Mouse (Mus musculus) MEL (cell line): Measurements from ENCODE around the gene Plxdc2. TPM values are rescaled to one million over a fixed set of nuclear protein-coding genes. Genes with fewer than 3 reads are reported as not detected.

Experiments
- DNase-seq: peaks from one replicate; pipeline ENCODE4 v3.0.0; 2011; ENCODE audit warnings: low read depth, low spot score
- H3K27ac ChIP-seq: 2 replicates; pipeline ENCODE4 v1.5.1; 2012; ENCODE audit warnings: low read depth, mild to moderate bottlenecking, control low read depth, low read length, moderate library complexity; ENCODE audit not compliant: control insufficient read depth
- H3K27me3 ChIP-seq, 2 experiments: fragments of 150-350 bp in 1 of 2; sonication (generic) in 1 of 2; 2 replicates each; pipeline ENCODE4 v1.6.1; 2012; ENCODE audit warnings: low read length in 2 of 2, mild to moderate bottlenecking in 2 of 2, improper control_type of control experiment in 1 of 2, moderate library complexity in 1 of 2; ENCODE audit not compliant: insufficient read depth in 2 of 2, control insufficient read depth in 1 of 2
- H3K36me3 ChIP-seq, 2 experiments: 2 replicates each; pipeline ENCODE4 v1.6.1; 2012 to 2014; ENCODE audit warnings: low read length in 2 of 2, improper control_type of control experiment in 1 of 2, inconsistent platforms in 1 of 2, mild to moderate bottlenecking in 1 of 2; ENCODE audit not compliant: insufficient read depth in 2 of 2, control insufficient read depth in 1 of 2
- H3K4me1 ChIP-seq, 2 experiments: fragments of 150-350 bp in 1 of 2; sonication (generic) in 1 of 2; 2 replicates each; pipeline ENCODE4 v1.6.1; 2012; ENCODE audit warnings: low read length in 2 of 2, improper control_type of control experiment in 1 of 2, mild to moderate bottlenecking in 1 of 2; ENCODE audit not compliant: insufficient read depth in 2 of 2, control insufficient read depth in 1 of 2
- H3K4me3 ChIP-seq, 2 experiments: fragments of 150-350 bp in 1 of 2; sonication (generic) in 1 of 2; 2 replicates each; pipeline ENCODE4 v1.5.1; 2012; ENCODE audit warnings: low read depth in 2 of 2, low read length in 2 of 2, mild to moderate bottlenecking in 2 of 2, moderate library complexity in 2 of 2, control low read depth in 1 of 2, improper control_type of control experiment in 1 of 2; ENCODE audit not compliant: control insufficient read depth in 1 of 2, insufficient read depth in 1 of 2
- H3K79me2 ChIP-seq: 2 replicates; pipeline ENCODE4 v1.6.1; 2012; ENCODE audit warnings: mild to moderate bottlenecking, low read length, moderate library complexity; ENCODE audit not compliant: control insufficient read depth, poor library complexity, insufficient read depth
- H3K9ac ChIP-seq: 2 replicates; pipeline ENCODE4 v1.6.1; 2012; ENCODE audit warnings: low read depth, mild to moderate bottlenecking, control low read depth, low read length, moderate library complexity; ENCODE audit not compliant: control insufficient read depth, poor library complexity, severe bottlenecking
- H3K9me3 ChIP-seq: fragments of 150-350 bp; sonication (generic); replicated peaks from 2 replicates; pipeline ENCODE4 v1.6.1; 2012; ENCODE audit warnings: mild to moderate bottlenecking, low read length, improper control_type of control experiment, moderate library complexity; ENCODE audit not compliant: insufficient read depth
- BHLHE40 ChIP-seq: IDR thresholded peaks from 2 replicates; pipeline ENCODE4 v1.6.1; 2012; ENCODE audit warnings: low read depth, mild to moderate bottlenecking, inconsistent platforms, low read length, improper control_type of control experiment, borderline replicate concordance
- CHD2 ChIP-seq: IDR thresholded peaks from 2 replicates; pipeline ENCODE4 v1.6.1; 2011; ENCODE audit warnings: low read length, improper control_type of control experiment
- CTCF ChIP-seq, 3 experiments: IDR thresholded peaks in 2 of 3; conservative IDR thresholded peaks in 1 of 3; 2 replicates each; pipeline ENCODE4 v1.5.1; 2011 to 2012; ENCODE audit warnings: low read length in 3 of 3, low read depth in 2 of 3, mild to moderate bottlenecking in 2 of 3, improper control_type of control experiment in 1 of 3, inconsistent platforms in 1 of 3, mixed read lengths in 1 of 3, moderate library complexity in 1 of 3; ENCODE audit not compliant: control insufficient read depth in 1 of 3, insufficient read depth in 1 of 3, poor library complexity in 1 of 3, severe bottlenecking in 1 of 3
- E2F4 ChIP-seq: IDR thresholded peaks from 2 replicates; pipeline ENCODE4 v1.6.1; 2011; ENCODE audit warnings: low read depth, low read length, improper control_type of control experiment, borderline replicate concordance
- ELF1 ChIP-seq: IDR thresholded peaks from 2 replicates; pipeline ENCODE4 v1.6.1; 2014; ENCODE audit warnings: low read depth, mild to moderate bottlenecking, inconsistent platforms, low read length, improper control_type of control experiment, moderate library complexity
- EP300 ChIP-seq, 2 experiments: IDR thresholded peaks; 2 replicates each; pipeline ENCODE4 v1.6.1; 2011; ENCODE audit warnings: improper control_type of control experiment in 2 of 2, low read length in 2 of 2, low read depth in 1 of 2, mild to moderate bottlenecking in 1 of 2
- ETS1 ChIP-seq: IDR thresholded peaks from 2 replicates; pipeline ENCODE4 v1.6.1; 2012; ENCODE audit warnings: low read depth, mild to moderate bottlenecking, inconsistent platforms, low read length, improper control_type of control experiment, moderate library complexity
- GATA1 ChIP-seq: IDR thresholded peaks from 2 replicates; pipeline ENCODE4 v1.6.1; 2011; ENCODE audit warnings: low read depth, low read length, improper control_type of control experiment
- HCFC1 ChIP-seq: IDR thresholded peaks from 2 replicates; pipeline ENCODE4 v1.6.1; 2012; ENCODE audit warnings: low read depth, mild to moderate bottlenecking, inconsistent platforms, low read length, improper control_type of control experiment, moderate library complexity
- MAZ ChIP-seq: IDR thresholded peaks from 2 replicates; pipeline ENCODE4 v1.6.1; 2012; ENCODE audit warnings: low read depth, mild to moderate bottlenecking, inconsistent platforms, low read length, improper control_type of control experiment
- MEF2A ChIP-seq: IDR thresholded peaks from 2 replicates; pipeline ENCODE4 v1.6.1; 2014; ENCODE audit warnings: low read depth, mild to moderate bottlenecking, inconsistent platforms, low read length, improper control_type of control experiment; ENCODE audit not compliant: poor library complexity, insufficient replicate concordance, severe bottlenecking; ENCODE audit errors: extremely low read depth
- NELFE ChIP-seq: IDR thresholded peaks from 2 replicates; pipeline ENCODE4 v1.6.1; 2011; ENCODE audit warnings: low read depth, low read length, improper control_type of control experiment
- NRF1 ChIP-seq: IDR thresholded peaks from 2 replicates; pipeline ENCODE4 v1.6.1; 2014; ENCODE audit warnings: low read depth, mild to moderate bottlenecking, inconsistent platforms, low read length, improper control_type of control experiment, moderate library complexity; ENCODE audit not compliant: poor library complexity, insufficient read depth, severe bottlenecking
- POLR2A ChIP-seq, 2 experiments: IDR thresholded peaks; 2 replicates each; pipeline ENCODE4 v1.6.1; 2011 to 2012; ENCODE audit warnings: low read length in 2 of 2, mild to moderate bottlenecking in 2 of 2, control low read depth in 1 of 2, improper control_type of control experiment in 1 of 2, low read depth in 1 of 2, moderate library complexity in 1 of 2; ENCODE audit not compliant: control insufficient read depth in 1 of 2, insufficient read depth in 1 of 2, poor library complexity in 1 of 2
- RAD21 ChIP-seq: IDR thresholded peaks from 2 replicates; pipeline ENCODE4 v1.6.1; 2011; ENCODE audit warnings: mild to moderate bottlenecking, low read depth, low read length, improper control_type of control experiment
- RCOR1 ChIP-seq: IDR thresholded peaks from 2 replicates; pipeline ENCODE4 v1.6.1; 2012; ENCODE audit warnings: low read depth, mild to moderate bottlenecking, inconsistent platforms, low read length, improper control_type of control experiment
- SIN3A ChIP-seq: IDR thresholded peaks from 2 replicates; pipeline ENCODE4 v1.6.1; 2012; ENCODE audit warnings: low read length, improper control_type of control experiment, inconsistent platforms
- TBP ChIP-seq: IDR thresholded peaks from 2 replicates; pipeline ENCODE4 v1.8.0; 2011; ENCODE audit warnings: low read depth, low read length, improper control_type of control experiment
- TCF12 ChIP-seq: IDR thresholded peaks from 2 replicates; pipeline ENCODE4 v1.6.1; 2014; ENCODE audit warnings: low read depth, mild to moderate bottlenecking, inconsistent platforms, low read length, improper control_type of control experiment, moderate library complexity
- UBTF ChIP-seq: IDR thresholded peaks from 2 replicates; pipeline ENCODE4 v1.6.1; 2012; ENCODE audit warnings: low read depth, mild to moderate bottlenecking, inconsistent platforms, low read length, improper control_type of control experiment, moderate library complexity, borderline replicate concordance; ENCODE audit not compliant: insufficient read depth
- USF1 ChIP-seq: IDR thresholded peaks from 2 replicates; pipeline ENCODE4 v1.6.1; 2014; ENCODE audit warnings: low read depth, mild to moderate bottlenecking, inconsistent platforms, low read length, improper control_type of control experiment, moderate library complexity
- USF2 ChIP-seq, 2 experiments: IDR thresholded peaks; 2 replicates each; pipeline ENCODE4 v1.6.1; 2011 to 2012; ENCODE audit warnings: improper control_type of control experiment in 2 of 2, low read length in 2 of 2, borderline replicate concordance in 1 of 2, inconsistent platforms in 1 of 2, low read depth in 1 of 2, mild to moderate bottlenecking in 1 of 2; ENCODE audit not compliant: insufficient read depth in 1 of 2
- ZKSCAN1 ChIP-seq: IDR thresholded peaks from 2 replicates; pipeline ENCODE4 v1.6.1; 2012; ENCODE audit warnings: low read depth, mild to moderate bottlenecking, inconsistent platforms, low read length, improper control_type of control experiment, moderate library complexity
- polyA plus RNA-seq, 2 experiments: library from polyadenylated mRNA; stranded (reverse) in 1 of 2; unstranded in 1 of 2; fragments of >175 nt in 1 of 2; fragments of >200 nt in 1 of 2; gene quantifications; 2 replicates each; pipeline versions ENCODE4 v1.2.1 to v1.2.4; 2012; ENCODE audit warnings: low replicate concordance in 2 of 2, low read depth in 1 of 2; ENCODE audit not compliant: insufficient read length in 2 of 2, insufficient read depth in 1 of 2, missing spikeins in 1 of 2
- total RNA-seq: library from RNA; depleted of rRNA; stranded (reverse); fragments of 300-350 nt; gene quantifications from 2 replicates; pipeline ENCODE4 v1.2.3, GENCODE M21; 2012

Gene Plxdc2
- total and polyA plus RNA-seq, 3 experiments = not detected

DNA sequence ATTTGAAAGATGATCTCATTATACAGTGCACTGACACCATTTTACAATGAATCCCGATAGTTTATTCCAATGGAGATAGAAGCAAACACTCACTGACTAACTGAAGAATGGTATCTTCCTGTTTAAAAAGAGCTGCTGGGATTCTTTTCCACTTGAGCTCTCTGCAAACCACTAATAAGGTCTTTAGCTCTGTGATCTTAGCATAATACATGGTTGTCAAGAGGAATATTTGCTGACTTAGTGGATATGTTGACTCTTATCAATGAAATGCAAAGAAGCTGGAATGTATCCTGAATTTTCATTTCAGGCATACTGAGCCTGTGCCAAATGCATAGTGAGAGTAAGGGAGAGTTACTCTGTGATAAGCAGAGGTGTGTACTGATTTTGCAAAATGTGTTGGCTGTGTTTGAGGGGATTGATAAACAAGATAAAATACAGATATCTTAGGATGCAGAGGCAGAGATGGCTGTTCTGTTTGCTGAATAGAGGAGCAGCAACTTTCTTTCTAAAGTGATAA, 100.2 kb downstream of the Plxdc2 start:
- no peaks in the 10 kb centered on the region for H3K79me2 ChIP-seq
- no peaks in the 10 kb centered on the region for H3K9me3 ChIP-seq
- H3K4me3 ChIP-seq = no peak overlapping the region
- no peaks in the 10 kb centered on the region for H3K4me1 ChIP-seq
- H3K36me3 ChIP-seq = no peaks in the 10 kb centered on the region
- TF ChIP-seq NRF1 (no peak), RAD21 (no peak), UBTF (no peak), GATA1 (no peak), HCFC1 (no peak), ZKSCAN1 (no peak)
- TF ChIP-seq, all 39 proteins: peak for 0
- no peaks in the 10 kb centered on the region for H3K27me3 ChIP-seq
- no peak overlapping the region for H3K9ac ChIP-seq
- no peak overlapping the region for H3K27ac ChIP-seq
- DNase-seq = no peak

DNA sequence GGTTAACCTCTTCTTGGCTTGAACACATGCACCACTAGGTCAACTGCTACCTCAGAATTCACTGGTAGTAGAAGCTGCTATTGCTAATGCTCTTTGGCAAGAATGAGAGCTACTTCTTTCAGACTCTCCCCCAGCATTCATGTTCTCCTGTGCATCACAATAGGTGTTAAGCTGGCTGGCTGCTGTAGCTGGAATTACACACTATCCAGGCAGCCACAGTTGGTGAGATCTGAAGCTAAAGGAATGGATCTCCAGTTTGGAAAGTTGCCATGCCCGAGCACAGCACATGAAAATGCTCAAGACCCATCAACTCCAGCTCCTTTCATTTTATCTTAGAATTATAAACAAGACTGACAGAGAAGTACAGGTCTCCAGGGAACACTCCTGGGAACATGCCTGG, 103.4 kb downstream of the Plxdc2 start:
- no peak overlapping the region for H3K27ac ChIP-seq
- no peaks in the 10 kb centered on the region for H3K36me3 ChIP-seq
- TF ChIP-seq TCF12 (no peak), NRF1 (no peak), CHD2 (no peak), POLR2A (IDR thresholded peaks at IDR 0.05; ENCODE audit: control insufficient read depth in 1 of 2, insufficient read depth in 1 of 2, low read depth in 1 of 2, low read length in 2 of 2, poor library complexity in 1 of 2) (no peak), USF1 (no peak), USF2 (IDR thresholded peaks at IDR 0.05; ENCODE audit: borderline replicate concordance in 1 of 2, insufficient read depth in 1 of 2, low read depth in 1 of 2, low read length in 2 of 2) (no peak), EP300 (IDR thresholded peaks at IDR 0.05; ENCODE audit: low read depth in 1 of 2, low read length in 2 of 2) (no peak), SIN3A (no peak)
- TF ChIP-seq, all 39 proteins: peak for 0
- H3K79me2 ChIP-seq = no peaks in the 10 kb centered on the region
- no peaks in the 10 kb centered on the region for H3K4me1 ChIP-seq
- H3K9me3 ChIP-seq = no peaks in the 10 kb centered on the region
- DNase-seq = no peak
- no peak overlapping the region for H3K4me3 ChIP-seq
- no peaks in the 10 kb centered on the region for H3K27me3 ChIP-seq
- no peak overlapping the region for H3K9ac ChIP-seq

DNA sequence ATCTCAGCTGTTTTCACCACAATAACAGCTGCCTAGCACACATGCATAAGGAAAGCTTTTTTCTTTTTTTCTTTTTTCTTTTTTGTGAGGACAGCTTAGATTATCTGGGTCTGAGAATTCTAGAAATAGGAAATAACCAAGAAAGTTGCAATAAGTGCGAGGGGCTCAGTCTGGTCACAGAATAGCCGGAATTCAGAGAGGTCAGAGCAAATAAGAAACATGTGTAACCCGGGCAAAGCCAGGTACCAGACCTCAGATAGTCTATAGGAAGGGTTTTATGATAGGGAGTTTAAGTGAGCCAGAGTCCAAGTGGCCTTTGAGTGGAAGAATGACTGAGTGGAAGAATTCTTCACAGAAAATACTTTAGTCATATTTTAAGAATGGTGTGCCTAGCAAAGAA, 114.0 kb downstream of the Plxdc2 start:
- Histone ChIP-seq H3K9me3 (no peaks in the 10 kb centered on the region), H3K4me3 (no peak overlapping the region), H3K4me1 (no peaks in the 10 kb centered on the region), H3K27ac (no peak overlapping the region), H3K27me3 (no peaks in the 10 kb centered on the region), H3K36me3 (no peaks in the 10 kb centered on the region), H3K79me2 (no peaks in the 10 kb centered on the region), H3K9ac (no peak overlapping the region)
- no peak for DNase-seq
- no peak for TF ChIP-seq BHLHE40
- TF ChIP-seq CTCF (IDR thresholded peaks at IDR 0.05 in 2 of 3, conservative IDR thresholded peaks at IDR 0.05 in 1 of 3; ENCODE audit: control insufficient read depth in 1 of 3, insufficient read depth in 1 of 3, low read depth in 2 of 3, low read length in 3 of 3, poor library complexity in 1 of 3, severe bottlenecking in 1 of 3) = no peak
- TF ChIP-seq MEF2A = no peak
- TF ChIP-seq ETS1 = no peak
- no peak for TF ChIP-seq CHD2
- no peak for TF ChIP-seq E2F4
- no peak for TF ChIP-seq USF1
- TF ChIP-seq NRF1 = no peak
- no peak for TF ChIP-seq ELF1
- no peak for TF ChIP-seq TBP
- no peak for TF ChIP-seq RCOR1
- TF ChIP-seq MAZ = no peak
- no peak for TF ChIP-seq NELFE
